Mouse (Mus musculus): ENCODE measurements around the gene Trpv2.

GRCm38 (mm10) chr11:62622850-62623249 lies 48.6 kb downstream of the Trpv2 start:
- TF ChIP-seq POLR2A (IDR thresholded peaks at IDR 0.05; ENCODE audit: borderline replicate concordance, insufficient read depth, low read length): no peak
- TF ChIP-seq CTCF (IDR thresholded peaks at IDR 0.05; ENCODE audit: borderline replicate concordance, insufficient read depth, low read depth, low read length): no peak

Data from cerebellum, adult 2 months (tissue).